Mouse (Mus musculus) small intestine, adult 2 months (tissue): ENCODE results near the gene Ypel3.

Experiments
- CTCF ChIP-seq: fragments of 200-500 bp; IDR thresholded peaks from 2 replicates; pipeline ENCODE4 v1.5.1; 2012; ENCODE audit warnings: low read depth, mild to moderate bottlenecking, control low read depth, inconsistent platforms, low read length, moderate library complexity, mixed read lengths; ENCODE audit not compliant: insufficient replicate concordance, insufficient read length; ENCODE audit errors: extremely low read depth
- POLR2A ChIP-seq: fragments of 200-500 bp; IDR thresholded peaks from 2 replicates; pipeline ENCODE4 v1.6.1; 2012; ENCODE audit warnings: low read depth, mild to moderate bottlenecking, control low read depth, inconsistent platforms, low read length, moderate library complexity

- no peak for TF ChIP-seq CTCF
- no peak for TF ChIP-seq POLR2A
These were observed 27.0 kb downstream of the Ypel3 start for GRCm38 (mm10) chr7:126803751-126804150.
